Mouse (Mus musculus) liver, embryonic 15.5 days (tissue): ENCODE results near the gene Lactbl1. TPM values are rescaled to one million over a fixed set of nuclear protein-coding genes. Genes with fewer than 3 reads are reported as not detected.
A peak's percentile ranks its signal among the peaks of the same experiment; 100 is the strongest.

ENCODE experiments used
- ATAC-seq: fragments of 200-750 bp; cut with Nextera tagmentation; 2 replicates; pipeline ENCODE4 v1.8.0; 2017; ENCODE audit warnings: moderate number of reproducible peaks, mild to moderate bottlenecking, moderate library complexity; ENCODE audit not compliant: insufficient read depth
- H3K27ac ChIP-seq: fragments of 300-500 bp; sonication (generic); replicated peaks from 2 replicates; pipeline ENCODE4 v1.5.1; 2015; ENCODE audit warnings: mild to moderate bottlenecking, inconsistent platforms
- H3K27me3 ChIP-seq: fragments of 300-500 bp; sonication (generic); 2 replicates; pipeline ENCODE4 v1.6.1; 2015; ENCODE audit warnings: mild to moderate bottlenecking, inconsistent platforms
- H3K36me3 ChIP-seq: fragments of 300-500 bp; sonication (generic); replicated peaks from 2 replicates; pipeline ENCODE4 v1.6.1; 2015; ENCODE audit warnings: moderate library complexity, mild to moderate bottlenecking, inconsistent platforms
- H3K4me1 ChIP-seq: fragments of 300-500 bp; sonication (generic); replicated peaks from 2 replicates; pipeline ENCODE4 v1.6.1; 2015; ENCODE audit warnings: inconsistent platforms
- H3K4me2 ChIP-seq: fragments of 300-500 bp; sonication (generic); 2 replicates; pipeline ENCODE4 v1.6.1; 2015; ENCODE audit warnings: moderate library complexity, mild to moderate bottlenecking, inconsistent platforms
- H3K4me3 ChIP-seq: fragments of 300-500 bp; sonication (generic); replicated peaks from 2 replicates; pipeline ENCODE4 v1.5.1; 2015; ENCODE audit warnings: mild to moderate bottlenecking, inconsistent platforms
- H3K9ac ChIP-seq: fragments of 300-500 bp; sonication (generic); 2 replicates; pipeline ENCODE4 v1.6.1; 2015; ENCODE audit warnings: moderate library complexity, mild to moderate bottlenecking, inconsistent platforms
- H3K9me3 ChIP-seq: fragments of 300-500 bp; sonication (generic); replicated peaks from 2 replicates; pipeline ENCODE4 v1.6.1; 2016; ENCODE audit warnings: inconsistent platforms
- WGBS: fragments of 180-500 bp; shearing (Covaris S2); methylation state at CpG from one replicate; pipeline ENCODE4 v1.1.7; 2015; ENCODE audit warnings: mixed read lengths; ENCODE audit not compliant: insufficient replicate concordance; 5-methylcytosine and 5-hydroxymethylcytosine counted together
- polyA plus RNA-seq: library from polyadenylated mRNA; unstranded; fragments of >200 nt; fragmentation: Nextera tagmentation; extraction: Ambion mirVana; gene quantifications from 2 replicates; pipeline ENCODE4 v1.2.1, GENCODE M21; 2015

Lactbl1 gene
- polyA plus RNA-seq, 1 experiment from 2014 or later = not detected

GRCm38 (mm10) chr4:136602018-136602554, 20.3 kb upstream of the Lactbl1 start:
- ATAC-seq = peak; percentile 67
- no peaks in the 10 kb centered on the region for H3K9me3 ChIP-seq
- peak overlapping the region; percentile 77 for H3K4me2 ChIP-seq
- peak overlapping the region; percentile 99 for H3K4me3 ChIP-seq
- peaks cover 27% of the 10 kb centered on the region for H3K4me1 ChIP-seq
- peak overlapping the region; percentile 86 for H3K27ac ChIP-seq
- no peaks in the 10 kb centered on the region for H3K36me3 ChIP-seq
- under 1% methylated on average over 50 of the region's 68 CpGs for WGBS
- no peaks in the 10 kb centered on the region for H3K27me3 ChIP-seq
- H3K9ac ChIP-seq = peak overlapping the region; percentile 98

- peaks cover 27% of the 10 kb centered on the region for H3K4me1 ChIP-seq
- under 1% methylated on average over 39 of the region's 45 CpGs for WGBS
Observed at GRCm38 (mm10) chr4:136602568-136602967, 19.9 kb upstream of the Lactbl1 start, which contains the start of gene Kdm1a. TSS of gene Kdm1a (minus strand) at chr4:136602723.

GRCm38 (mm10) chr4:136605756-136606485, 16.5 kb upstream of the Lactbl1 start:
- WGBS = 76% methylated on average over 19 of the region's 19 CpGs
- no peaks in the 10 kb centered on the region for H3K36me3 ChIP-seq
- H3K27me3 ChIP-seq = no peaks in the 10 kb centered on the region
- H3K4me2 ChIP-seq = no peak overlapping the region
- no peak overlapping the region for H3K4me3 ChIP-seq
- ATAC-seq = no peak
- H3K9ac ChIP-seq = no peak overlapping the region
- H3K27ac ChIP-seq = no peak overlapping the region
- H3K4me1 ChIP-seq = peaks cover 13% of the 10 kb centered on the region
- no peaks in the 10 kb centered on the region for H3K9me3 ChIP-seq

More at GRCm38 (mm10) chr4:136602568-136602967, 19.9 kb upstream of the Lactbl1 start, which contains the start of gene Kdm1a:
- Histone ChIP-seq H3K9me3 (no peaks in the 10 kb centered on the region), H3K9ac (peak within 1 kb of the TSS; percentile 98), H3K36me3 (no peaks in the 10 kb centered on the region), H3K4me3 (peak within 1 kb of the TSS; percentile 99), H3K4me2 (peak within 1 kb of the TSS; percentile 77), H3K27me3 (no peaks in the 10 kb centered on the region), H3K27ac (peak within 1 kb of the TSS; percentile 86)
- peak; percentile 86 for ATAC-seq

- Histone ChIP-seq H3K27me3 (no peaks in the 10 kb centered on the region), H3K27ac (no peak within 1 kb of the TSS), H3K9me3 (no peaks in the 10 kb centered on the region), H3K4me3 (no peak within 1 kb of the TSS), H3K9ac (no peak within 1 kb of the TSS), H3K4me2 (no peak within 1 kb of the TSS), H3K4me1 (no peaks in the 10 kb centered on the region), H3K36me3 (no peaks in the 10 kb centered on the region)
- 47% methylated on average over 4 of the region's 4 CpGs for WGBS
- ATAC-seq = no peak
Observed at GRCm38 (mm10) chr4:136610387-136610856, 12.0 kb upstream of the Lactbl1 start, which contains the start of gene Tex46. TSS of gene Tex46 (plus strand) at chr4:136610437.

GRCm38 (mm10) chr4:136613657-136614056, 8.8 kb upstream of the Lactbl1 start:
- Histone ChIP-seq H3K4me2 (no peak overlapping the region), H3K27me3 (no peaks in the 10 kb centered on the region), H3K4me1 (no peaks in the 10 kb centered on the region), H3K4me3 (no peak overlapping the region), H3K36me3 (no peaks in the 10 kb centered on the region), H3K27ac (no peak overlapping the region), H3K9ac (no peak overlapping the region), H3K9me3 (no peaks in the 10 kb centered on the region)
- ATAC-seq = no peak
- 53% methylated on average over 7 of the region's 7 CpGs for WGBS

- Histone ChIP-seq H3K27ac (no peak overlapping the region), H3K9ac (no peak overlapping the region), H3K9me3 (no peaks in the 10 kb centered on the region), H3K4me2 (no peak overlapping the region), H3K27me3 (no peaks in the 10 kb centered on the region), H3K36me3 (no peaks in the 10 kb centered on the region), H3K4me3 (no peak overlapping the region), H3K4me1 (no peaks in the 10 kb centered on the region)
- no peak for ATAC-seq
- WGBS = 3% methylated on average over 1 of the region's 1 CpGs
Observed at GRCm38 (mm10) chr4:136621336-136621735, 1.1 kb upstream of the Lactbl1 start.

- Histone ChIP-seq H3K4me3 (no peak overlapping the region), H3K27me3 (no peaks in the 10 kb centered on the region), H3K4me2 (no peak overlapping the region), H3K27ac (no peak overlapping the region), H3K9ac (no peak overlapping the region), H3K4me1 (no peaks in the 10 kb centered on the region), H3K9me3 (no peaks in the 10 kb centered on the region), H3K36me3 (no peaks in the 10 kb centered on the region)
- no peak for ATAC-seq
- WGBS = 44% methylated on average over 5 of the region's 5 CpGs
Observed at GRCm38 (mm10) chr4:136621956-136622355, 465 bp upstream of the Lactbl1 start.

GRCm38 (mm10) chr4:136626590-136626989, 4.2 kb downstream of the Lactbl1 start:
- H3K4me2 ChIP-seq = no peak overlapping the region
- H3K36me3 ChIP-seq = no peaks in the 10 kb centered on the region
- ATAC-seq = no peak
- no peak overlapping the region for H3K4me3 ChIP-seq
- H3K27ac ChIP-seq = no peak overlapping the region
- WGBS = 27% methylated on average over 6 of the region's 6 CpGs
- no peak overlapping the region for H3K9ac ChIP-seq
- no peaks in the 10 kb centered on the region for H3K27me3 ChIP-seq
- no peaks in the 10 kb centered on the region for H3K4me1 ChIP-seq
- H3K9me3 ChIP-seq = no peaks in the 10 kb centered on the region

- ATAC-seq = no peak
- Histone ChIP-seq H3K4me2 (no peak overlapping the region), H3K9ac (no peak overlapping the region), H3K9me3 (no peaks in the 10 kb centered on the region), H3K27me3 (peaks cover 7% of the 10 kb centered on the region), H3K36me3 (no peaks in the 10 kb centered on the region), H3K4me3 (no peak overlapping the region), H3K27ac (no peak overlapping the region), H3K4me1 (no peaks in the 10 kb centered on the region)
- 79% methylated on average over 11 of the region's 11 CpGs for WGBS
Observed at GRCm38 (mm10) chr4:136631237-136631994, 9.0 kb downstream of the Lactbl1 start.

- ATAC-seq = no peak
- peaks cover 10% of the 10 kb centered on the region for H3K4me1 ChIP-seq
- H3K9me3 ChIP-seq = no peaks in the 10 kb centered on the region
- peaks cover 36% of the 10 kb centered on the region for H3K27me3 ChIP-seq
- no peak overlapping the region for H3K27ac ChIP-seq
- no peak overlapping the region for H3K9ac ChIP-seq
- no peak overlapping the region for H3K4me2 ChIP-seq
- H3K36me3 ChIP-seq = no peaks in the 10 kb centered on the region
- no peak overlapping the region for H3K4me3 ChIP-seq
Observed at GRCm38 (mm10) chr4:136635995-136636394, 13.6 kb downstream of the Lactbl1 start.

- peaks cover 36% of the 10 kb centered on the region for H3K27me3 ChIP-seq
- no peak for ATAC-seq
Observed at GRCm38 (mm10) chr4:136636511-136636910, 14.1 kb downstream of the Lactbl1 start.

More at GRCm38 (mm10) chr4:136636511-136636910, 14.1 kb downstream of the Lactbl1 start:
- Histone ChIP-seq H3K36me3 (no peaks in the 10 kb centered on the region), H3K4me1 (peaks cover 10% of the 10 kb centered on the region), H3K4me2 (no peak overlapping the region), H3K9ac (no peak overlapping the region), H3K4me3 (no peak overlapping the region), H3K9me3 (no peaks in the 10 kb centered on the region), H3K27ac (no peak overlapping the region)
- WGBS = 45% methylated on average over 5 of the region's 5 CpGs
